Mouse (Mus musculus): Measurements from ENCODE around the gene Map1s. TPM values are rescaled to one million over a fixed set of nuclear protein-coding genes. Genes with fewer than 3 reads are reported as not detected.
A peak's percentile ranks its signal among the peaks of the same experiment; 100 is the strongest.

Gene Map1s
- polyA plus RNA-seq, 1 experiment from 2014 or later: 54.0 TPM

DNA sequence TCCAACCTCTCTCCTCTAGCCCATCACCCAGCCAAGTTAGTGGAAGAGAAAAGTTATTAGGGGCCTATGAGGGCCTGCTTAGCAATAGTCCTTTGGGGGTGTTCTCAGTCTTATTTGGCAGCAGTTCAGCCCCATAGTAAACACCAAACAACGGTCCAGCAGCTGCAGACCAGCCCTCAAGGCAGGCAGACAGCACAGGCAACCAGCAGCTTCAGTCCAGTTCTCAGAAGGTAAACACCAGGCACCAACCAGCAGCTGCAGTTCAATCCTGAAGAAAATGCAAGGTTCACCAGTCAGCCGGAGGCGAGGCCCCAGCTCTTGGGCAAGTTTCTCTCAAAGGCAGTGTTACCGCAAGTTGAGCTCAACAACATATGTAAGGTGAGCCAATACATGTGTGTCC lies 27.3 kb downstream of the Map1s start:
- 89% methylated on average over 4 of the region's 4 CpGs for WGBS
- Histone ChIP-seq H3K4me1 (ENCODE audit: control insufficient read depth, insufficient read depth, low read length) (no peaks in the 10 kb centered on the region), H3K27ac (replicated peaks; ENCODE audit: low read depth, low read length) (no peak overlapping the region), H3K4me2 (ENCODE audit: low read length) (no peak overlapping the region), H3K9ac (replicated peaks; ENCODE audit: low read length) (no peak overlapping the region), H3K9me3 (ENCODE audit: control insufficient read depth, low read length) (no peaks in the 10 kb centered on the region), H3K4me3 (replicated peaks; ENCODE audit: low read depth, low read length) (no peak overlapping the region), H3K27me3 (ENCODE audit: control insufficient read depth, insufficient read depth, low read length) (no peaks in the 10 kb centered on the region), H3K36me3 (ENCODE audit: control insufficient read depth, insufficient read depth, low read length) (peaks cover 13% of the 10 kb centered on the region; the same call in 1 of the 2 replicates)
- ATAC-seq (ENCODE audit: low FRiP score, low TSS enrichment) (no peak), DNase-seq (no peak)

DNA sequence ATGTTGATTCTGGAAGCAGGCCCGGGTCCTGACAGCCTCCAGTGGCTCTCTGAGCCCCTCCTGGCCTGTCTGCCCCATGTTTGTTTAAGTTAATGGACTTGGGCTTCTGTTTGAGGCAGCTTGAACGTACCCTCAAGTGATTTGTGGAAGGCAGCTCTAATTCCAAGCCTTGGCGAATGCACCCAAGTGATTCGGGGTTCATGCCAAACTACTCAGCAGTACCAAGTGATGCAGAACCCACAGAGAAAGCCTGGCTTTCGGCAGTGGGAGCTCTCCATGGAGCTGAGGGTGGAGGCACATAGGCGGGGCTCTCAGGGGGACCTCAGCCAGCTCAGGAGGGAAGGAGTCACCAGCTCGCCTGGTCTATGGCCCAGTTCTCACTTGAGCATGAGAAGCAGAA lies 29.1 kb downstream of the Map1s start:
- Histone ChIP-seq H3K4me2 (ENCODE audit: low read length) (no peak overlapping the region), H3K4me1 (ENCODE audit: control insufficient read depth, insufficient read depth, low read length) (no peaks in the 10 kb centered on the region), H3K27me3 (ENCODE audit: control insufficient read depth, insufficient read depth, low read length) (no peaks in the 10 kb centered on the region), H3K27ac (replicated peaks; ENCODE audit: low read depth, low read length) (no peak overlapping the region), H3K9me3 (ENCODE audit: control insufficient read depth, low read length) (no peaks in the 10 kb centered on the region), H3K4me3 (replicated peaks; ENCODE audit: low read depth, low read length) (no peak overlapping the region), H3K9ac (replicated peaks; ENCODE audit: low read length) (no peak overlapping the region), H3K36me3 (ENCODE audit: control insufficient read depth, insufficient read depth, low read length) (peaks cover 13% of the 10 kb centered on the region; the same call in 1 of the 2 replicates)
- DNase-seq: peak; percentile 9
- WGBS: 71% methylated on average over 7 of the region's 7 CpGs
- no peak for ATAC-seq (ENCODE audit: low FRiP score, low TSS enrichment)

DNA sequence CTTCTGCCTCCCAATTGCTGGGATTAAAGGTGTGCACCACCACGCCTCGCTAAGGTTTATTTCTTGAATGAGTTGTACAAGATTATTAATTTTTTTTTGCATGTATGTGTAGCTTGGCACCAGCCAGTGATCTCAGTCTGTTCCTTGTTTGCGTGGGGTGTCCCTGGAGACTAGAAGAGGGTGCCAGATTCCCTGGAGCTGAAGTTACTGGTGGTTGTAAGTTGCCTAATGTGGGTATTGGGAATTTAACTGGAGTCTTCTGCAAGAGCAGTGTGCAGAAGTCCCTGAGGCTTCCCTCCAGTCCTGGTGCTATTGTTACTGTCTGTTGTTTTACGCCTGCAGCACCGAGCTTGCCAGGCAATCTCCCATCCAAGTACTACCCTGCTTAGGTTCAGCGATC lies 31.5 kb downstream of the Map1s start:
- 82% methylated on average over 6 of the region's 6 CpGs for WGBS
- Histone ChIP-seq H3K36me3 (ENCODE audit: control insufficient read depth, insufficient read depth, low read length) (peaks cover 10% of the 10 kb centered on the region; the same call in 1 of the 2 replicates), H3K27ac (replicated peaks; ENCODE audit: low read depth, low read length) (no peak overlapping the region), H3K9me3 (ENCODE audit: control insufficient read depth, low read length) (no peaks in the 10 kb centered on the region), H3K27me3 (ENCODE audit: control insufficient read depth, insufficient read depth, low read length) (no peaks in the 10 kb centered on the region), H3K4me2 (ENCODE audit: low read length) (no peak overlapping the region), H3K4me3 (replicated peaks; ENCODE audit: low read depth, low read length) (no peak overlapping the region), H3K9ac (replicated peaks; ENCODE audit: low read length) (no peak overlapping the region), H3K4me1 (ENCODE audit: control insufficient read depth, insufficient read depth, low read length) (no peaks in the 10 kb centered on the region)
- no peak for ATAC-seq (ENCODE audit: low FRiP score, low TSS enrichment)
- DNase-seq: no peak

DNA sequence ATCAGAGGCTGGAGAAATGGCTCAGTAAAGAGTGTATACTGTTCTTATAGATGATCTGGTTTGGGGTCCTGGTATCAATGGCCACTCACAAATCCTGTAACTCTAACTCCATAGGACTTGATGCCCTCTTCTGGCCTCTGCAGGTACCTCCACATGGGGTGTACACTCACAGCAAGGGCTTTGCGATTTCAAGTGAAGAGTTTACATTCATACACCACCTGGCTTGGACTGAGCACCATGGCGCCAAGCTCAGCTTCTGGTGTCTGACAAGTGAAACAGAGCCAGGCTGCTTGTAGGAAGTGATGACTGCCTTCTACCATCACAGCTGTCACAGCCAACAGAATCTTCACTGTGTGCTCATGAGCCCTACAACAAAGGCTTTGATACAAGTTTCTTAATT lies 35.7 kb downstream of the Map1s start:
- ATAC-seq (ENCODE audit: low FRiP score, low TSS enrichment) (no peak), DNase-seq (no peak)
- H3K4me3 ChIP-seq (replicated peaks; ENCODE audit: low read depth, low read length): no peak overlapping the region
- no peak overlapping the region for H3K27ac ChIP-seq (replicated peaks; ENCODE audit: low read depth, low read length)
- no peaks in the 10 kb centered on the region for H3K36me3 ChIP-seq (ENCODE audit: control insufficient read depth, insufficient read depth, low read length)
- H3K4me1 ChIP-seq (ENCODE audit: control insufficient read depth, insufficient read depth, low read length): no peaks in the 10 kb centered on the region
- no peak overlapping the region for H3K4me2 ChIP-seq (ENCODE audit: low read length)
- H3K27me3 ChIP-seq (ENCODE audit: control insufficient read depth, insufficient read depth, low read length): no peaks in the 10 kb centered on the region
- no peaks in the 10 kb centered on the region for H3K9me3 ChIP-seq (ENCODE audit: control insufficient read depth, low read length)
- WGBS: 74% methylated on average over 2 of the region's 2 CpGs
- H3K9ac ChIP-seq (replicated peaks; ENCODE audit: low read length): no peak overlapping the region

DNA sequence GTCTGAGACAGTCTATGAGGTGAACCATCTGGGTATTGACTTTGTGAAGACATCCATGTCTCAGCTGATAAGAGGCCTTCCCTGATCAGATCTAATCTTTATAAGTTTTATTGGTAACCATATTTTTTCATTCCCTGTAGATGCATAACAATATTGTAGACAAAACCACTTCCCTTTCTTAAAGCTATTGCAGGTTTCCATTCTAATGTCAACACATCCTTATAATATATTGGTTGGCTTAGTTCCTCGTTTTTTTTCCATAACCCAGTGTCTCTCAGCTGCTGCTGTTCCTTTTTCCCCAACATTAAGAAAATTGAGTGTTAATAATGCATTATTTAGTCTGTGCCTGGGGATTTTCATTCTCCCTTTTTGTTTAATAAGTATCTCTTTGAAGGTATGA lies 37.5 kb downstream of the Map1s start:
- Histone ChIP-seq H3K4me2 (ENCODE audit: low read length) (no peak overlapping the region), H3K4me3 (replicated peaks; ENCODE audit: low read depth, low read length) (no peak overlapping the region), H3K27ac (replicated peaks; ENCODE audit: low read depth, low read length) (no peak overlapping the region), H3K36me3 (ENCODE audit: control insufficient read depth, insufficient read depth, low read length) (no peaks in the 10 kb centered on the region), H3K27me3 (ENCODE audit: control insufficient read depth, insufficient read depth, low read length) (no peaks in the 10 kb centered on the region), H3K9me3 (ENCODE audit: control insufficient read depth, low read length) (no peaks in the 10 kb centered on the region), H3K9ac (replicated peaks; ENCODE audit: low read length) (no peak overlapping the region), H3K4me1 (ENCODE audit: control insufficient read depth, insufficient read depth, low read length) (no peaks in the 10 kb centered on the region)
- WGBS: 33% methylated on average over 1 of the region's 1 CpGs
- no peak for ATAC-seq (ENCODE audit: low FRiP score, low TSS enrichment)
- no peak for DNase-seq

DNA sequence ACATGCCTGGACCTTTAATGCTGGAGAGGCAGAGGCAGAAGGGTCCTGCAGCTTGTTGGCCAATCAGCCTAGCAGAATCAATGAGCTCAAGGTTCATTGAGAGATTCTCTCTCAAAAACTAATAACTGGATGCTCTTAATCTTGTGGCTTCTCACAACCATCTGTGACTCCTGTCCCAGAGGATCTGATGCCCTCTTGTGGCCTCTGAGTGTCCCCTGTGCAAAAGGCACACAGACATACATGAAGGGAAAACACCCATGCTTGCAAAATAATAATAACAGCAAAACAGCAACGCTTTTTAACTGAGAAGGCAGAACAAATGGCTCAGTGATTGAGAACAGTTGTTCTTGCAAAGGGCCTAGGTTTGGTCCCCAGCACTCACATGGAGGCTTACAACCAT lies 44.1 kb downstream of the Map1s start:
- Histone ChIP-seq H3K27ac (replicated peaks; ENCODE audit: low read depth, low read length) (no peak overlapping the region), H3K4me2 (ENCODE audit: low read length) (no peak overlapping the region), H3K9me3 (ENCODE audit: control insufficient read depth, low read length) (no peaks in the 10 kb centered on the region), H3K4me1 (ENCODE audit: control insufficient read depth, insufficient read depth, low read length) (no peaks in the 10 kb centered on the region), H3K4me3 (replicated peaks; ENCODE audit: low read depth, low read length) (no peak overlapping the region), H3K36me3 (ENCODE audit: control insufficient read depth, insufficient read depth, low read length) (no peaks in the 10 kb centered on the region), H3K9ac (replicated peaks; ENCODE audit: low read length) (no peak overlapping the region), H3K27me3 (ENCODE audit: control insufficient read depth, insufficient read depth, low read length) (no peaks in the 10 kb centered on the region)
- DNase-seq: no peak
- WGBS: 68% methylated on average over 1 of the region's 1 CpGs
- no peak for ATAC-seq (ENCODE audit: low FRiP score, low TSS enrichment)

DNA sequence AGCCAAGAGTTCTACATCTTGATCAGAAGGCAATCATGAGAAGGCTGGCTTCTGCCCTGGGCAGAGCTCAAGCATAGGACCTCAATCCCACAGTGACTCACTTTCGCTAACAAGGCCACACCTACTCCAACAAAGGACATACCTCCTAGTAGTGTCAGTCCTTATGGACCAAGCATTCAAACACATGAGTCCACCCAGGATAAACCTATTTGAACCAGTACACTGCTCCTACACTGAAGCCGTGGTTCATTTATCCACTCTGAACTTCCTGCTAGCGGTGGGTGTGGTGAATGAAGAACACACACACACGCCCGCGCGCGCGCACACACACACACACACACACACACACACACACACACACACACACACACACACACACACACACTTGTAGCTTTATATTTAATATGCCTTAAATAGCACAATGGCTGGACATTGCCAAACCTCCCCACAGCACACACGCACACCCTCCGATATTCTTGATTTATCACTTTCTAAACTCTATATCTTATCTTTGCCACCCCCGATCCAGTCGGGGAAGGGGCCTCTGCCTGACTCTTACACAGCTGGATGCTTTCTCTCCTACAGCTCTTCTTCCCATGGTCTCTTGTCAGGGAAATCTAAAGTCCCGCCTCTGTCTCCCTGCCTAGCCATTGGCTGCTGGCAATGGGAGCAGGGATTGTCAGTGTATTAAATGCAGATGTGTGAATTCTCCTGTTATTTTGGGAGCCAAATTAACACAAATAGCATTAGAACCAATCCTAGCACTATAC lies 55.2 kb downstream of the Map1s start:
- no peaks in the 10 kb centered on the region for H3K4me1 ChIP-seq (ENCODE audit: control insufficient read depth, insufficient read depth, low read length)
- H3K4me2 ChIP-seq (ENCODE audit: low read length): no peak overlapping the region
- WGBS: 80% methylated on average over 14 of the region's 14 CpGs
- DNase-seq (no peak), ATAC-seq (ENCODE audit: low FRiP score, low TSS enrichment) (no peak)
- no peaks in the 10 kb centered on the region for H3K36me3 ChIP-seq (ENCODE audit: control insufficient read depth, insufficient read depth, low read length)
- H3K4me3 ChIP-seq (replicated peaks; ENCODE audit: low read depth, low read length): no peak overlapping the region
- H3K9ac ChIP-seq (replicated peaks; ENCODE audit: low read length): no peak overlapping the region
- H3K27me3 ChIP-seq (ENCODE audit: control insufficient read depth, insufficient read depth, low read length): no peaks in the 10 kb centered on the region
- H3K9me3 ChIP-seq (ENCODE audit: control insufficient read depth, low read length): no peaks in the 10 kb centered on the region
- no peak overlapping the region for H3K27ac ChIP-seq (replicated peaks; ENCODE audit: low read depth, low read length)

DNA sequence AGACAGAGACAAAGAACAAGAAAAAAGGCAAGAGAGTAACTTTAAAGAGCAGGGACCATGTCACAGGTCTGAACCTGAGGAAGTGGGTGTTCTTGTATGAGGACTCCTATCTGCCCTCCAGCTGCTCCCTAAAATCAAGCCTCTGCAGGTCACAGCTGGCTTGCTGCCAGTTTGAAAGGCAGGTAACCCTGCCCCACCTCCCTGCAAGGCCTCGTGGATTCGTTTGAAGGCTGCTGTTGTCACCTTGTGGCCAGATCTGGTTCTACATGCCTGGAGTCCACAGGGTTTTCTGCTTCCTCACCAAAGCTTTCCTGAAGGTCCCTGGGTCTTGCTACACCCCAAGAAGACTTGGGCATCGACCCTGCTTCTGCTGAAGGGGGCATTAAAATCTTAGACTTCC lies 58.4 kb downstream of the Map1s start:
- Histone ChIP-seq H3K9ac (replicated peaks; ENCODE audit: low read length) (no peak overlapping the region), H3K36me3 (ENCODE audit: control insufficient read depth, insufficient read depth, low read length) (no peaks in the 10 kb centered on the region), H3K9me3 (ENCODE audit: control insufficient read depth, low read length) (no peaks in the 10 kb centered on the region), H3K27ac (replicated peaks; ENCODE audit: low read depth, low read length) (no peak overlapping the region), H3K4me2 (ENCODE audit: low read length) (no peak overlapping the region), H3K4me3 (replicated peaks; ENCODE audit: low read depth, low read length) (no peak overlapping the region), H3K4me1 (ENCODE audit: control insufficient read depth, insufficient read depth, low read length) (no peaks in the 10 kb centered on the region), H3K27me3 (ENCODE audit: control insufficient read depth, insufficient read depth, low read length) (no peaks in the 10 kb centered on the region)
- WGBS: 5% methylated on average over 3 of the region's 3 CpGs
- DNase-seq (peak; percentile 4), ATAC-seq (ENCODE audit: low FRiP score, low TSS enrichment) (no peak)

DNA sequence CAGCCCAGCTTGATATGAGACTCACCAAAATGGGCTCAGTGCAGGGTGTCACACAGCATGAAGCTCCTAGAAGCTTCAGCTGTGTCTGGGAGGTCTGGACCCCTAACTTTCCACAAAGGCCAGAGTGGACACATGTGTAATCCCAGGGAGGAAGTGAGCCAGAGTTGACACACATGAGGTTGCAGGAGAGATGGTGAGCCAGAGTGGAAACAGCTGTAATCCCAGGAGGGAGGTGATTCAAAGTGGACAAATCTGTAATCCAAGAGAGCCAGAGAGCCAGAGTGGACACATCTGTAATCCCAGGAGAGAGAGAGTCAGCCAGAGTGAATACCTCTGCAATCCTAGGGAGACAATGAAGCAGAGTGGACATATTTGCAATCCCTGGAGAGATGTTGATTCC lies 59.1 kb downstream of the Map1s start:
- Histone ChIP-seq H3K36me3 (ENCODE audit: control insufficient read depth, insufficient read depth, low read length) (no peaks in the 10 kb centered on the region), H3K4me2 (ENCODE audit: low read length) (no peak overlapping the region), H3K9me3 (ENCODE audit: control insufficient read depth, low read length) (no peaks in the 10 kb centered on the region), H3K4me1 (ENCODE audit: control insufficient read depth, insufficient read depth, low read length) (no peaks in the 10 kb centered on the region), H3K27me3 (ENCODE audit: control insufficient read depth, insufficient read depth, low read length) (no peaks in the 10 kb centered on the region), H3K4me3 (replicated peaks; ENCODE audit: low read depth, low read length) (no peak overlapping the region), H3K27ac (replicated peaks; ENCODE audit: low read depth, low read length) (no peak overlapping the region), H3K9ac (replicated peaks; ENCODE audit: low read length) (no peak overlapping the region)
- ATAC-seq (ENCODE audit: low FRiP score, low TSS enrichment): no peak
- no peak for DNase-seq
